Comparison of ENCODE assay signal across 16 mouse cellular contexts in the genomic region with DNA sequence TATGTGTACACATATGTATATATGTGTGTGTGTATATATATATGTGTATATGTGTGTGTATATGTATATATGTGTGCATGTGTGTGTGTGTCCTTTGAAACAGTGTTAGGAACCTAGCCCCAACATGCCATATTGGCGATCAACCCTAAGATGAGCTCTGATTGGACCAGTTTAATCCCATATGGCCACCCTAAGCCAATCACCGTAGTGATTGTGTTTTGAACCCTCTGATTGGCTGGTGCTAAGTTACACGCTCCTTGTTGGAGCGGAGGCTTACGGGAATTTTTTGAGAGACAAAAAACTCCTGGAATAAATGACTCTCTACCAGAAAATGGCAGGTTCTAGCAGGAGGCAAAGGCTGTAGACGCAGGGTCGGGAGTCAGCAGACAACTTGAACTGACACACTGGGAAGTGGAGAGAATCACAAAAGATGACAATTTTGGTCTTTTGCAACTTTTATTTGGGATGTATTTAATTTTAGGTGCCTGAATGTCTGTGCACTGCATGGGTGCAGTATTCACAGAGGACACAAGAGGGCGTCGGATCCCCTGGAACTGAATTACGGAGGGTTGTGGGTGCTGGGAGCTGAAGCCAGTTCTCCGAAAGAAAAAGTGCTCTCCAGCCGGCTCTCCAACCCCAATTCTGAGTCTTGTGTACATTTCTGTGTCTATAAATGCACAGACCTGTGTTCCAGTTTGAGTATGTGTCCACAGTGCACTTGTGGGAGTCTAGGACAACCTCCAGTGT. TPM values are rescaled to one million over a fixed set of nuclear protein-coding genes. Genes with fewer than 3 reads are reported as not detected.
A peak's percentile ranks its signal among the peaks of the same experiment; 100 is the strongest.
DNase-seq lines count a peak whose midpoint lies in the region; ATAC-seq and TF ChIP-seq lines count a peak whose summit lies in the region.
"Had no signal": no experiment of that assay in that cellular context is flagged by ENCODE, and none has a peak within 500 bp of the region (broad histone marks: within the 10 kb centered on the region; RNA-seq: fewer than 3 reads in every experiment).

No protein-coding gene starts in this region.

- no peak overlapping the region for H3K27ac ChIP-seq in liver, adult 2 months (replicated peaks; ENCODE audit: insufficient read depth, low read depth, low read length)
- no peak overlapping the region for H3K27ac ChIP-seq in liver, embryonic 12.5 days
- no peak overlapping the region for H3K27ac ChIP-seq in testis, adult 2 months (ENCODE audit: control insufficient read depth, insufficient read depth, low read depth, low read length)
- H3K27ac ChIP-seq: embryonic facial prominence, embryonic 15.5 days; forebrain, embryonic 13.5 days; hindbrain, embryonic 13.5 days had no signal

- TF ChIP-seq CTCF in liver, adult 2 months (IDR thresholded peaks at IDR 0.05; ENCODE audit: low read depth, low read length), result peak; percentile 31; the same call in 1 of the 2 replicates
- peak; percentile 38; the same call in 1 of the 2 replicates for TF ChIP-seq CTCF in testis, adult 2 months (IDR thresholded peaks at IDR 0.05; ENCODE audit: control insufficient read depth, insufficient read depth, insufficient replicate concordance, low read depth, low read length)

- no peak for ATAC-seq in liver, embryonic 12.5 days
- ATAC-seq: CD4-positive, CD25-positive, alpha-beta regulatory T cell, adult 4 months; forebrain, embryonic 13.5 days; intestine, embryonic 16.5 days had no signal

- H3K27me3 ChIP-seq in liver, adult 2 months (ENCODE audit: control insufficient read depth, insufficient read depth, low read length), result no peaks in the 10 kb centered on the region
- peaks cover 40% of the 10 kb centered on the region for H3K27me3 ChIP-seq in liver, embryonic 12.5 days (replicated peaks)
- H3K27me3 ChIP-seq in testis, adult 2 months (ENCODE audit: control insufficient read depth, insufficient read depth, low read length), result no peaks in the 10 kb centered on the region
- H3K27me3 ChIP-seq: embryonic facial prominence, embryonic 15.5 days had no signal

- no peaks in the 10 kb centered on the region for H3K9me3 ChIP-seq in liver, embryonic 12.5 days (replicated peaks)
- H3K9me3 ChIP-seq: embryonic facial prominence, embryonic 15.5 days; forebrain, embryonic 13.5 days; hindbrain, embryonic 13.5 days had no signal

- no peaks in the 10 kb centered on the region for H3K79me2 ChIP-seq in liver, adult 2 months (ENCODE audit: control insufficient read depth, insufficient read depth, low read length)

- H3K4me3 ChIP-seq in liver, adult 2 months (ENCODE audit: insufficient read depth, low read depth, low read length), result no peak overlapping the region
- H3K4me3 ChIP-seq in liver, embryonic 12.5 days, result no peak overlapping the region
- H3K4me3 ChIP-seq in testis, adult 2 months (ENCODE audit: control insufficient read depth, low read depth, low read length), result peak overlapping the region; percentile 41
- H3K4me3 ChIP-seq: embryonic facial prominence, embryonic 15.5 days; forebrain, embryonic 13.5 days; hindbrain, embryonic 13.5 days; megakaryocyte, embryonic 14.5 days had no signal

- TF ChIP-seq POLR2A in liver, adult 2 months (IDR thresholded peaks at IDR 0.05; ENCODE audit: extremely low read depth, insufficient read depth, low read length), result no peak
- no peak for TF ChIP-seq POLR2A in testis, adult 2 months (IDR thresholded peaks at IDR 0.05; ENCODE audit: control insufficient read depth, low read depth, low read length)

- no peak overlapping the region for H3K4me2 ChIP-seq in liver, embryonic 12.5 days
- H3K4me2 ChIP-seq: embryonic facial prominence, embryonic 15.5 days; forebrain, embryonic 13.5 days; hindbrain, embryonic 13.5 days had no signal

- no peaks in the 10 kb centered on the region for H3K36me3 ChIP-seq in liver, adult 2 months (ENCODE audit: control insufficient read depth, insufficient read depth, low read length)
- H3K36me3 ChIP-seq in liver, embryonic 12.5 days, result no peaks in the 10 kb centered on the region
- no peaks in the 10 kb centered on the region for H3K36me3 ChIP-seq in testis, adult 2 months (ENCODE audit: control insufficient read depth, insufficient read depth, low read length)
- H3K36me3 ChIP-seq: embryonic facial prominence, embryonic 15.5 days; hindbrain, embryonic 13.5 days had no signal

- no peak overlapping the region for H3K9ac ChIP-seq in liver, adult 2 months (ENCODE audit: low read depth, low read length)
- H3K9ac ChIP-seq in liver, embryonic 12.5 days, result no peak overlapping the region
- H3K9ac ChIP-seq: embryonic facial prominence, embryonic 15.5 days; forebrain, embryonic 13.5 days; hindbrain, embryonic 13.5 days had no signal

- no peaks in the 10 kb centered on the region for H3K4me1 ChIP-seq in liver, adult 2 months (ENCODE audit: control insufficient read depth, insufficient read depth, low read length)
- no peaks in the 10 kb centered on the region for H3K4me1 ChIP-seq in liver, embryonic 12.5 days
- 0 out of 2 replicates have a peak, but pooled peaks cover 2% of the 10 kb centered on the region for H3K4me1 ChIP-seq in testis, adult 2 months (ENCODE audit: control insufficient read depth, insufficient read depth, low read length)

- no peak for DNase-seq in liver, adult 2 months (ENCODE audit: extremely low read depth, low read depth, low spot score)
- no peak for DNase-seq in testis, postnatal 10 days (ENCODE audit: low spot score)
- DNase-seq in ZHBTc4 (ENCODE audit: low read depth, low spot score), result peak; percentile 75
- no peak for DNase-seq in ovary, adult 18-20 months (ENCODE audit: low spot score)
- no peak for DNase-seq in right cerebral cortex, postnatal 4 days
- DNase-seq: adrenal gland, adult 2 months; cerebellum, adult 8-10 months; heart, postnatal 10 days had no signal

- 89% methylated on average over 12 of the region's 12 CpGs for WGBS in liver, adult 2 months
- 63% methylated on average over 12 of the region's 12 CpGs for WGBS in liver, embryonic 12.5 days (ENCODE audit: insufficient replicate concordance)

RNA-seq across cellular contexts. Expression of a gene that starts 27.1 kb away (rescaled TPM):
- 6.5 and 7.9 TPM in 2 replicates for total RNA-seq in liver, adult 2 months (2014; rRNA removed)
- polyA plus RNA-seq in liver, adult 2 months (2012; rRNA removed), result 17.3 and 20.2 TPM in 2 replicates
- polyA plus RNA-seq in liver, embryonic 12.5 days (2016; fragmentation: Nextera tagmentation; extraction: Ambion mirVana), result 38.4 and 39.2 TPM in 2 replicates
- polyA plus RNA-seq in testis, adult 2 months (2012; rRNA removed), result 30.9 and 34.7 TPM in 2 replicates
